Mouse (Mus musculus) kidney, adult 2 months (tissue): ENCODE data around the gene Calcr. TPM values are rescaled to one million over a fixed set of nuclear protein-coding genes. Genes with fewer than 3 reads are reported as not detected.
"Not testable (repeated sequence)": the region's sequence is repeated elsewhere in the genome, so short reads cannot be mapped to it uniquely, and the experiment has no call there.

ENCODE experiments used
- DNase-seq: peaks from one replicate; pipeline ENCODE4 v3.0.0; 2021
- H3K27ac ChIP-seq: fragments of 200-500 bp; 2 replicates; pipeline ENCODE4 v1.5.1; 2012; ENCODE audit warnings: low read depth, low read length, control low read depth, inconsistent platforms; ENCODE audit not compliant: insufficient read depth
- H3K27me3 ChIP-seq: fragments of 200-500 bp; replicated peaks from 2 replicates; pipeline ENCODE4 v1.6.1; 2012; ENCODE audit warnings: mild to moderate bottlenecking, moderate library complexity, low read length, inconsistent platforms; ENCODE audit not compliant: control insufficient read depth, insufficient read depth
- H3K36me3 ChIP-seq: fragments of 200-500 bp; 2 replicates; pipeline ENCODE4 v1.6.1; 2012; ENCODE audit warnings: mild to moderate bottlenecking, moderate library complexity, low read length, inconsistent platforms; ENCODE audit not compliant: control insufficient read depth, insufficient read depth
- H3K4me1 ChIP-seq: fragments of 200-500 bp; 2 replicates; pipeline ENCODE4 v1.6.1; 2011; ENCODE audit warnings: low read length; ENCODE audit not compliant: control insufficient read depth, insufficient read depth
- H3K4me3 ChIP-seq: fragments of 200-500 bp; 2 replicates; pipeline ENCODE4 v1.5.1; 2011; ENCODE audit warnings: mild to moderate bottlenecking, low read depth, low read length, control low read depth; ENCODE audit not compliant: insufficient read depth
- CTCF ChIP-seq: fragments of 200-500 bp; conservative IDR thresholded peaks from 2 replicates; pipeline ENCODE4 v1.5.1; 2011; ENCODE audit warnings: low read depth, mild to moderate bottlenecking, control low read depth, low read length, moderate library complexity, mixed read lengths; ENCODE audit not compliant: insufficient read depth, insufficient read length
- POLR2A ChIP-seq: fragments of 200-500 bp; IDR thresholded peaks from one replicate; pipeline ENCODE4 v1.6.1; 2011; ENCODE audit warnings: low read depth, low read length, control low read depth
- WGBS: fragments of 180-500 bp; shearing (Covaris S2); methylation state at CpG from one replicate; pipeline ENCODE4 v1.1.7; 2018; 5-methylcytosine and 5-hydroxymethylcytosine counted together
- polyA plus RNA-seq: library from polyadenylated mRNA; depleted of rRNA; stranded (reverse); fragments of >200 nt; gene quantifications from 2 replicates; pipeline ENCODE4 v1.2.3, GENCODE M21; 2012

The Calcr gene
- polyA plus RNA-seq, 1 experiment = 0.52 TPM

DNA sequence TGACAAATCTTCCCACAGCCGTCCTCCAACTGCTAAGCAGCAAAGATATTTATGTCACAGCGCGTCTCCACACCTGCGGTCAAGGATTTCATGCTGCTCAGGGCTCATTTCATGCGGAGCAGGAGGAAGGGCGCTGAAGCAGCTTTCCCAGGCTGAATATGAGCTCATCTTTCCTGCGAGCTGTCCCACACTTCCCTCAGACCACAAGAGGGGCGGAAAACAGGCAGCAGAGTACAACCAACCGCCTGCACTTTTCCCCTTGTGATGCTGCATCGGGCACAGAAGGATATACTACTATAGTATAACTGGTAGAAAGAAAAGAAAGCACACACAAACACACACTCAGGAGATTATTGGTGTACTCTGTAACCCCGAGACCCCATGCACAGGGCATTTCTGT lies 23.2 kb downstream of the Calcr start:
- Histone ChIP-seq H3K4me1 (no peaks in the 10 kb centered on the region), H3K4me3 (no peak overlapping the region), H3K27me3 (no peaks in the 10 kb centered on the region), H3K36me3 (no peaks in the 10 kb centered on the region), H3K27ac (no peak overlapping the region)
- TF ChIP-seq CTCF (no peak), POLR2A (no peak)
- no peak for DNase-seq
- 37% methylated on average over 11 of the region's 11 CpGs for WGBS

DNA sequence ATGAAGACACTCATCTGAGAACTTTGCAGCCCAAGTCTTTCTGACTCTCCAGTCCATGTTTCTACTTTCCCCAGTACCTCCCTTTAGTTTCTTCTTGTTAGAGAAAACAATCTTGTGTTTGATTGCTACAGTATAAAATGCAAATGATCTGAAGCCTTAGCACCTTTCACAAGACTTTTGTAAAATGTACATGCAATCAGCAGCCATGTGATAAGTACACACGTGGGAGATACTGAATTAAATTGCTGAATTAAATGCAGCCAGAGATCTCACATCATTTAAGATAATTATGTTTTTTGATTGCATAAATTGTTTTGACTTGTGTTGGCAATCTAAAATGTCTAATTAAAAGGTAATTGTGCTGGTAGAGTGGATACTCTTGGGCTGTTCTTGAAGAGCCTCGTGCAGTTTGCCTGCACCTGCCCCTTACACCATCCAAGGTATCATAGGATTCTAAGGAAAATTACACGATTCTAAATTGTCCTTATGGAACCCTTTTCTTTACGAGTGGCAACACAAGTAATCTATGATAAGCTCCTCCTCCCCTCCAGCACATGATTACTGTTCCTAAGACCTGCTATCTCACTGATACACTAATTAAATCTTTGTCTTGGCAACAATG lies 34.2 kb downstream of the Calcr start:
- WGBS = 71% methylated on average over 4 of the region's 4 CpGs
- TF ChIP-seq POLR2A (no peak), CTCF (no peak)
- H3K27me3 ChIP-seq = no peaks in the 10 kb centered on the region

DNA sequence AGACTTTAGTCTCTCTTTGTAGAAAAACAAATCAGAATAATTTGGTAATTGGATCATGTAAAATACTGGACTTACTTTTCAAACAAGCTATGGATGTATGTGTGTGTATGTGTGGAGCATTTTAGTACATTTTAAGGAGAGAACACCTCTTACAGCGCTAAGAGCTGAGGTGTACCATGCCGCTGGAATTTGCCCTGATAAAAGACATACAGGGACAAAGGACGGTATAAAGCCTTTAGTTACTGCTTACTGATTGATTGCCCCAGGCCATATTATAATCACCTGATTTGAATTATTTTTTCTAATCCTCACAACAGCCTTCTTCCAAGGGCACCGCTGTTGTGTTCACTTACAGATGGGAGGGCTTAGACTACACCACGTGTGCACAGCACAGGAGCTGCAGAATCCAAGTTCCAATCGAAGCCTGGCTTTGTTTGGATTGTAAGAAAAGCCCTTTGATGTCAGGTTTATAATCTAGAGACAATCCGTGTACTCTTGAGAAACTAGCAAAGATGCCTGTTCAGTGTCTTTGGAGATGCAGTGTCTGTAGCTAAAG lies 76.3 kb downstream of the Calcr start:
- TF ChIP-seq CTCF (no peak), POLR2A (no peak)
- Histone ChIP-seq H3K27ac (no peak overlapping the region), H3K36me3 (no peaks in the 10 kb centered on the region), H3K27me3 (no peaks in the 10 kb centered on the region), H3K4me1 (no peaks in the 10 kb centered on the region), H3K4me3 (no peak overlapping the region)
- WGBS = 58% methylated on average over 7 of the region's 7 CpGs
- DNase-seq = no peak

More for the DNA sequence above, 34.2 kb downstream of the Calcr start:
- no peak overlapping the region for H3K27ac ChIP-seq
- H3K36me3 ChIP-seq = no peaks in the 10 kb centered on the region
- no peak overlapping the region for H3K4me3 ChIP-seq
- H3K4me1 ChIP-seq = no peaks in the 10 kb centered on the region
- no peak for DNase-seq

DNA sequence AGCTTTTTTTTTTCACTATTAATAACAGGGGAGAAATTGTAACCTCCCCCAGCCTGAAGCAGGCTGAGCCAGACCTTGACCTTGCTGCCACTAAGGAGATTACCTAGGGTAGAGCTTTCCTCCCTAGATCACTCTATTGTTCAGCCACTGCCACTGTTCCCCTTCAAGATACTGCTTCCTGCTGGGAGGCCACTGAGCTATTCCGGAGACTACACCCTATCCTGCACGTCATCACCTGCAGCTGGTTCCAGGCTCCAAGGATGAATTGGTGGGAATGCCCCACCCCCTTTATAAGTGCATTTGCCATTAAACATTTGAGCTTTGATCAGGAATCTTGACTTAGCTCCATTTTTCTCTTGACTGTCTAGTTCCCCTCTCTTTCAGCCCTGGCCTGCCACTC lies 86.2 kb downstream of the Calcr start:
- 49% methylated on average over 2 of the region's 2 CpGs for WGBS
- not testable (repeated sequence) for H3K36me3 ChIP-seq, DNase-seq, H3K27me3 ChIP-seq, H3K4me1 ChIP-seq, H3K27ac ChIP-seq, H3K4me3 ChIP-seq

DNA sequence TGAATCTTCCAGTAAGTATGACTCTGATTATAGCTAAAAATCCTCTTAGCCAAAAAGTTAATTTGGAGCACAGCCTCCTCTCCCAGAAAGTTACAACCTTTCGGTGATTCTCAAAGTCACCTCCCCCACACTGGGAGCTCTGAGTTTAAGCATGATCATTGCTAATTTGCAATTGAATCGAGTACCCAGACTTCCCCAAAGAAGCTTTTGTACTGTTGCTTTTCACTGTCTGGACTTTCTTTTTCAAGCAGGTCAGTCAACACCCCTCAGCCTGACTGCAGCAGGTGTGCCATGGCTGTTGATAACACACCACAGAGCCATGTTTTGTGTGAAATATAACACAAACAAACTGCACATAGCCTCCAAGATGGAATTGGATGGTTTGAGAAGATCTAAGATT lies 86.7 kb downstream of the Calcr start:
- WGBS = 64% methylated on average over 2 of the region's 2 CpGs

DNA sequence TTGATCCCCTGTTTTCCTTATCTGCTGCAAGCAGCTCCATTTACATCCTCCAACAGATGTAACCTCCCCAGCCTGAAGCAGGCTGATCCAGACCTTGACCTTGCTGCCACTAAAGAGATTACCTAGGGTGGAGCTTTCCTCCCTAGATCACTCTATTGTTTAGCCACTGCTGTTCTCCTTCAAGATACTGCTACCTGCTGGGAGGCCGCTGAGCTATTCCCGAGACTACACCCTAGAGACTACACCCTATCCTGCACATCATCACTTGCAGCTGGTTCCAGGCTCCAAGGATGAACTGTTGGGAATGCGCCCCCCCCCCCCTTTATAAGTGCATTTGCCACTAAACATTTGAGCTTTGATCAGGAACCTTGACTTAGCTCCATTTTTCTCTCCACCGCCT lies 92.6 kb downstream of the Calcr start:
- not testable (repeated sequence) for H3K27me3 ChIP-seq, H3K4me1 ChIP-seq, DNase-seq, H3K27ac ChIP-seq, H3K36me3 ChIP-seq, H3K4me3 ChIP-seq
- WGBS = 87% methylated on average over 4 of the region's 4 CpGs

More for the DNA sequence above, 86.7 kb downstream of the Calcr start:
- no peak for TF ChIP-seq POLR2A
- no peak for TF ChIP-seq CTCF
- no peak overlapping the region for H3K4me3 ChIP-seq
- DNase-seq = no peak
- no peak overlapping the region for H3K27ac ChIP-seq
- no peaks in the 10 kb centered on the region for H3K36me3 ChIP-seq
- no peaks in the 10 kb centered on the region for H3K27me3 ChIP-seq
- no peaks in the 10 kb centered on the region for H3K4me1 ChIP-seq

DNA sequence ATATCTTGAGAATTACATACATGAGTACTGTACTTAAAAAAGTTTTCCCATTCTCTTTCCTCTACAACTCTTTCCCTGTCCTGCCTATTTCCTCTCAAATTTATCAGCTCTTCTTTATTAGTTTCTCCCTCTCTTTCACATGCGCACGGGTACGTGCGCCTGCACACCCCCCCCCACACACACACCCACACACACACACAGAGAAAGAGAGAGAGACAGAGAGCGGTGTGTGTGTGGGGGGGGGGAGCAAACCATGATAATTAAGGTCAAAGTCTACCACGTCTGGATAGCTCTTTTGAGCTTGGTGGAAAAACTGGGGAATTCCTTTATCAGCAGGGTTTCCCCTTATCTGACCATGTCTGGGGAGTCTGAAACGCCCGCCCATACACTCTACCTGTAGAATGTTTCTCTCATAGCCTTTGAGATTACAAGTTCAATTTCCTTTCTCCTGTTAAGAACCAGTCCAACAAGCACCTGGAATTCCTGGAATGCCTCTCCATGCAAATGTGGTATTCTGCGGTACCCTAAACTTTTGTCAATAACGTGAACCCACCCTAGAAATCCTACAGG lies 100.3 kb downstream of the Calcr start:
- no peak for DNase-seq
- H3K27ac ChIP-seq = no peak overlapping the region
- TF ChIP-seq CTCF = no peak
- H3K27me3 ChIP-seq = no peaks in the 10 kb centered on the region
- H3K4me1 ChIP-seq = no peaks in the 10 kb centered on the region
- WGBS = 59% methylated on average over 10 of the region's 10 CpGs
- no peak overlapping the region for H3K4me3 ChIP-seq
- no peaks in the 10 kb centered on the region for H3K36me3 ChIP-seq
